Mouse (Mus musculus) retina, postnatal 7 days (tissue): ENCODE measurements at regions not wholly inside any gene's neighbourhood (a gene's known extent, or its start where the extent isn't known, plus 50 kb on each side); places are given as distances from the start of the nearest gene placed in this dataset.

Experiments used
- DNase-seq: peaks from one replicate; pipeline ENCODE4 v3.0.0-alpha.2; 2012; ENCODE audit warnings: low read depth, low spot score

DNA sequence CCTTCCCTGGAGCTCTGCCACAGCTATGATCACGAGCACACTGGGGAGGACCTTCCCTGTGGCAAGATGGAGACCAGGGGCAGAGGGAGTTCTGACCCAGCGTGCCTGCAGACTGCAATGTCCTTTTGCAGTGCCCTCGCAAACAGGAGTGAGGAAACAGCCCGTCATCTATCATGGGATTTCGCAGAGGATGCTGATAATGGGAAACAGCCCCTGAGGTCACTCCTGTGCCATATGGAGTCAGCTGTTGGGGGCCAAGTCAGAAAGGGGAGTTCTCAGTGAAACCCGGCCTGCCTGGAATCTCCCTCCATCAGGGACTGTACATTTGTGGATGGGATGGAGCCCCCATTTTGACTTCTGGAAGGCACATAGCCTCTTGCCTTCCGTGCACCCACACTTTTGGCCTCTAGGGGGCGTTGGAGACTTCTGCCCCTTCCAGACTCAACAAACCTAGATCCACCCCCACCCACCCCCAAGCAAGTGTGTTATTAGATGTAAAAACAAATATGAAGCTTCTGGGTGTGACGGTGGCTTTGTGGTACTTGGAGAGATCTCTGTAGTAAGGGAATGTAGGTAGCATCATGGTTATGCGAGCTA lies 98.1 kb downstream of the Kdr start:
- DNase-seq: no peak

GRCm38 (mm10) chr5:75878361-75878760 lies 99.9 kb downstream of the Kdr start:
- DNase-seq: no peak

- DNase-seq: no peak
Observed at GRCm38 (mm10) chr5:75877609-75877971, 100.7 kb downstream of the Kdr start.

DNA sequence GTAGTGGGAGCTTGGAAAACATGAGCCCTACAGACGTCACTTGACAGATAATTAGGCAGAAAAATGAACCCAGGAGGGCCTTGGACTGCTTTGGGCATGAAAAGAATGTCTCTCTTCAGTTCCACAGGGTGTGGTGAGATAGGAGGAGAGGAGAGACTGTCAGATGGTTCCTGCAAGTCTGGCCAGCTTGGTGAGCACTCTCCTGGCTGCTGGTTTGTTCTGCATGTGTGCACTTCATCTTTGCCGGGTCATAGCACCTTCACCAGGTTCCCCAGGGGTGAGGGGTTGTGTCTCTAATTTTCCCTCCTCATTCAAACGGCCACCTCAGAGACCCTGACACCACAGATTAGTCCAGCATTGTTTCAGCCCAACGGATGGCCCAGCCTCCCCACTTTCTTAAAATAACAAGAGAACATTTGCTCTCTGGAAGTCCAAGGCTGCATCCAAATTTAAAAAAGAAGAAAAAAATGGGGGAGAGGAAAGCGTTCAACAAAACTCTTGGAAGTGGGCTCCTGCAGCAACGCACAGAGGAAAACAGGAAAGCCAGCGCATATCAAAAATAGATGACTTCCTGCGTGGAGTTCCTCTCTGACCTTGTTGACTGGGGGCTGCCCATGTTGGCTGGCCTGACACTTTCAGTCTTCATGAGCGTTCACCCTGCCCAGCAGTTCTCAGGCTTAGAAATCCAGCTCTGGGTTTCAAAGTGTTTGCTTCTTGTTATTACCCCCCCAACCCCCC lies 101.2 kb downstream of the Kdr start:
- no peak for DNase-seq

DNA sequence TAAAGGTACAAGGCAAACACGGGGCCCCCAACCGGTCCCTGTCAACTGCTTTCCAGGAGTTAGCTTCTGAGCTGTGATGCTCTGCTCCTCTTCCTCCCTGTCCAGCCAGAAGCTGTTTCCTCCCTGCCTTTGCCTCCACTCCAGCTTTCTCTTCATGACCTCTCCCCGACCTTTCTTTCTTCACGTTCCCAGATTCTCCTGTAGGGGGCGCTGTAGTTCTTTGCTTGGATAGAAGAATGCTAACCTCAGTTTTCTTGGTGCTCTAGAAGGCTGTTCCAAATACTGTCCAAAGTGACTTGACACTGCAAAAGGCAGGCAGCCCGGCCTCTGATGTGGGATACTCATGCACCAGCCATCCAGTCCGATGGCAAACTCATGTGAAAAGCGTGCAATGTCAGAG lies 107.1 kb downstream of the Kdr start:
- peak; percentile 72 for DNase-seq

DNA sequence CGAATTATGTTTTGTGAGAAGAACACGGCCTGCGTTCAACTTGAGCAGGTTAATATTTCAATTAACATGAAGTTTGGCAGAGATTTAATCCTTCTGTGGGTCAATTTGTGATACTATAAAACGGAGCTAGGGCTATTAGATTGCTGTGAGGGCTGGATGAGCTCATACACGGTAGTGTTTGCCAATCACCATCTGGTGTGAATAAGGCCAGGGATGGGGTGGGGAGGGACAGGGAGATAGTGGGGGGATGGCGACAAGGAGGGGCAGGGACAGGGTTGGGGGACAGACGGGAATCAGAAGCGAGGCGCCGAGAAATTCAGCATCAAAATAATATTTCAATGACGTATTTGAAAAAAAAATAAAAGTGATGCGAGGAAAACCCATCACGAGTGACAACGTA lies 107.6 kb downstream of the Kdr start:
- DNase-seq: no peak

- DNase-seq: no peak
Observed at GRCm38 (mm10) chr5:75869535-75869934, 108.7 kb downstream of the Kdr start.

GRCm38 (mm10) chr5:75865096-75865495 lies 113.2 kb downstream of the Kdr start:
- no peak for DNase-seq

DNA sequence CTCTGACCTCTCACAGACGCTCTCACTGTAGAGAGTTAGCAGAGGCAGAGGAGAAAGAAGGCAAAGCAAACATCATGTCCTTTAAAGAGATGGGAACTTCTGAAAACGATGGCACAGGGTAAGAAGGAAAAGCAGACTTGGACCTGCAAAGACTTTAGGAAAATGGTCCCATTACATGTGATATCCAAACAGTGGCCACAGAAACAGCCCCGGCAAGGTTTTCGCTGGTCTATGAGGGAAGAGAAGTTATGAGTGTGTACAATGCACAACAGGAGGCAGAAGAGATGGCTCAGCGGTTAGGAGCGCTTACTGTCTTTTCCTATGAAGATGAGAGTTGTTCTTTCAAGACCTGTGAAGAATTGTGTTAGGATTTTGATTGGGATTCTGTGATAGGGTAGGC lies 114.9 kb downstream of the Kdr start:
- DNase-seq: no peak

DNA sequence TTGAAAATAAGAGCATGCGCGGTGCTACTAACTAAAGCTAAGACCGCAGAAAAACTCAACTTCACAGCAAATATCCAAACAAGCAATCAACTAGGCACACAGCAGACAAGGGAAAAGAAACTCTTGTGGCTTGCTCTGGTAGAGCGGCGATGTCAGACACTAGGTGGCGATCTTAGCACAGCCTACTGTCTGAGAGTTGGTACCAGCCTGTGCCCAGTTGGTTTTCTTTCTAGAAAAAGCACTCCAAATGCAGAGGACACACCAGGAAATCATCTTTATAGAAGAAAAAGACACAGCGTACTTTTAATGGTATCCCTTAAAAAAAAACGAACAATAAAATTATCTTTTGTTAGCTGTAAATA lies 115.6 kb downstream of the Kdr start:
- DNase-seq: peak; percentile 44

GRCm38 (mm10) chr5:75861916-75862629 lies 116.2 kb downstream of the Kdr start:
- no peak for DNase-seq

- DNase-seq: no peak
Observed at GRCm38 (mm10) chr5:75859316-75859836, 118.9 kb downstream of the Kdr start.

DNA sequence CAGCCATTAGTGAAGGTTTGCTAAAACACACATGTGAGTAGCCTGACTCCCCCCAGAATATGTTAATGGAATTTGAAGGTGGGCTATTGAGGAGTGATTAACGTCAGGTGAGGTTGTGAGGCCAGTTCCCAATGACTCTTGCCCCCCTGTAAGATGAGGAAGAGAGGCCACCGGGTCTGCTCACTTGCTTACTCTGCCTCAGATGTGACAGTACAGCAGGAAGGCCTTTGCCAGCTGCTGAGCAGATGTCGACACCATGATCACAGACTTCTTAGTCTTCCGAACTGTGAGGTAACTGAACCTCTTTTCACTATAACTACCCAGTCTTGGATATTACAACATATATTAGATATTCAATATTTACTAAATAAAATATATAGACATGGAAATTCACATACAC lies 127.4 kb downstream of the Kdr start:
- DNase-seq: no peak

GRCm38 (mm10) chr5:75847966-75848365 lies 130.3 kb downstream of the Kdr start:
- no peak for DNase-seq

DNA sequence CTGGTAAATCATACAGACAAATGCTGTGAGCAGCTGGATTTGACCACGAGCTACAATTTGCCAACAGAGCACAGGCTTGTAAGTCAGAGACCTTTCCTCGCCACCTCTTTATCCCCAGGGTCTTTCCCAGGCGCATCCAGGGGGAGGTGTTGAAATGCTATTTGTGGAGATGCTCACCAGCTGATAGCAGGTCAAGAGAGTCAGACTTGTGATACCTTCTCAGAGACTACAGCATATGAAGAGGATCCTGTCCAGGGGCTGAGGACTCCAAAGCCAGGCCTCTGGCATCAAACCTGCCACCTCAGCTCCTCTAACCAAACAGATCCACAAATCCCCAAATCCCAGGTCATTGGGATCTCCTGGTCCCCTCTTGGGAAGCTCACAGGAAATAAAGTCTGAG lies 130.9 kb downstream of the Kdr start:
- no peak for DNase-seq

- DNase-seq: no peak
Observed at GRCm38 (mm10) chr5:75846016-75846415, 132.2 kb downstream of the Kdr start.

DNA sequence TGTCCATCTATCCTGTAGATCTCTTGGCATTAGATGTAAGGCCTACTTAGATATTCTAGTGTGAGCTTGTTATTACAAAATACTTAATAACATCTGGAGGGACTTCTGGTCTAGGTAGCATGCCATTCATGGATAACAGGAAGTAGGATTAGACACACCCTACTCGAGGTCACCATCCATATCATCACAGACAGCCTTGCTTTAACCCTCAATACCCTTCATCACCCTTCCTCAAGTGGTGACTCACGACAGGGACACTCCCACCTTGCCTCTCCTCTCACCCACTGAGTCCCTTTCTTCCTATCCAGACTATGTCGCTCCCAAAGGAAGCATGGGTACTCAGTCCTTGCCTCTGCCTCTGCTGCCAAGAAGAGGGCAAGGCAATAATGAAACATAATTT lies 134.5 kb downstream of the Kdr start:
- DNase-seq: no peak

DNA sequence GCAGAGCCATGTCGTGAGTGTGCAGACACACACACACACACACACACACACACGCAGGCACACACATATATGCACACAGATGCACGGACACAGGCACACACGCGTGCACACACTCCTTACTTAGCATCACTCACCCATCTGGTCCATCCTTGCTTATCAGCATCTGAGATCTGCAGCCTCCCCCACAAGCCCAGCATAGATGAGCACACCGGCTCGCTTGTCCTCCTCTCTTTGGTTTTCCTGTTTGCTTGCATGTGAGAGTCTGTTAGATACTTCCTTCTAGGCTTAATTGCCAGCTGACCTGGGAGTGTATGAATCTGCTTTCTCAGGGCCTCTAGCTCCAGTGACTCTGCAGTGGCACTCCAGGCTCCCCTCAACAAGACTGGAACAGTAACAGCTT lies 137.8 kb downstream of the Kdr start:
- DNase-seq: no peak

DNA sequence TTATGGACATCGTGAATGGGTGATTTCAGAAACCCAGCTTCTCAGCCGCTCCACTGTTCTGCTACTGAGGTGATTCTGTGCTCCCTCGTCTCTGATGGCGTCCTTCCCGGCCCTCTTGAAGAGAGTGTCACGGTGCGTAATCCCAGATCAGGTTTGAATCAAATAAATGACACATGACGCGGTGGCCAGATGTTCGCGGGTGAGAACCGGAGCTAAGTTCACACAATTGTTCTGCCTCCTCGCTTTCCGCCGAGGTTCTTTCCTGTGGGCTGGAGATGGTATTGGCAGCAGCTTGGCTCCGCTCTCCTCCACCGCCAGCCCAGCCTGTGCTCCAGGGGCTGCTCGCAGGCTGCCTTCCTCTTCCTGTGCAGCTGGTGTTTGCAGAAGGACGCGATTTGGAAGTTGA lies 142.7 kb downstream of the Kdr start:
- no peak for DNase-seq

DNA sequence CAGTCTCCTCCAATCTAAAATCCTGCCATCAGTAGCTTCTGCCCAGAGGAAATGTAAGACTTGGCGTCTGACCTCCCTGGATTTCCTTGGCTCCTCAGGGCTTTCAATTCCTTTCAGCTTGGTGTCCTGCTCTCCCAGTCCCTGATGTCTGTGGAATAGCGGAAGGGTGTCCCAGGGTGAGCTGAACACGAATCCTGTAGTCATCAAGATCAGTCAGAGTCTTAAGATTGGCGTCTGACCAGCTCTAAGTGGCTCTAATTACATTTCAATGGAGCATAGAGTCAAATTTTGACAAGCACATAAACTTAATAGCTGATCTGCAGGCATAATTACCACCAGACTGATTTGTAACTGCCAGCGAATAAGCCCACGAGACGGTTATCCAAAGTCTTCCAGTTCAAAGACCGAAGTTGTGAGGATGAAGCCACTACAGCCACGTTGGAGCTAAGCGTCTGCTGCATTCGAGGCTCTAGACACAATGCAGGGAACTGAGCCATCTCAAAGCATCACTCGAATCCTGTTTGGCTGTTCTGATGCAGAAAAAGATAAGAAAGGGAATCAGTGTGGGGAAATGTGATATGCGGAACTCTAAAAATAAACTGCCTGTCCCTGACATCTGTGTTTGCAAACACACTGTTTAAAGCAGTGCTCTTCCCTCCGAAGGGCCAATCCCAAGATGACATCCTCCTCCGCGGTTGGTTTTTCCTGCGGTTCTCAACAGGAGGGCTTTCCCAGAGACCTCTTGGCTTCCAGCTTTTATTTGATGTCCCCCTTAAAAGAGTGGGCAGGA lies 143.3 kb downstream of the Kdr start:
- no peak for DNase-seq

DNA sequence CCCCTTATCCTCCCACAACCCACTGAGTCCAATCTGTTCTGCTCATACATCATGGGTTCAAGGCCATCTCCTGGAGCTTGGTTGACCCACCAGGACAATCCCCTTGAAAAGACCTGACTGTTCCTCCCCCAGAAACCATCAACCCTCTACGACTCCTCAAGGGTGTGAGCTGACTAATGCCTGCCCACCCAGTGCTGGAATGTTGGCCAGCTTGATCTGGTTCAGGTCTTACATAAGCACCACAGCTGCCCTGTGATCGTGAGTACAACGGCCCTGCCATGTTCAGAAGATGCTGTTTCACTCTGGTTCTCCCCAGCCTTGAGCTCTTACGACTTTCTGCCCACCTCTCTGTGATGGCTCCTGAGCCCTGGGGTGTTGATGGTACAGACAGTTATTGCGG lies 145.9 kb downstream of the Kdr start:
- DNase-seq: no peak
